9 mouse cellular contexts compared by ENCODE assay signal in genomic region chr5:146644499-146644898, GRCm38 (mm10). TPM values are rescaled to one million over a fixed set of nuclear protein-coding genes. Genes with fewer than 3 reads are reported as not detected.
DNase-seq lines count a peak whose midpoint lies in the region; ATAC-seq and TF ChIP-seq lines count a peak whose summit lies in the region.
"Had no signal": no experiment of that assay in that cellular context is flagged by ENCODE, and none has a peak within 500 bp of the region (broad histone marks: within the 10 kb centered on the region; RNA-seq: fewer than 3 reads in every experiment).

No protein-coding gene starts in this region.

- no peaks in the 10 kb centered on the region for H3K4me1 ChIP-seq in embryonic facial prominence, embryonic 14.5 days (ENCODE audit: control insufficient read depth, insufficient read depth, low read length)
- no peaks in the 10 kb centered on the region for H3K4me1 ChIP-seq in midbrain, postnatal 0 days (ENCODE audit: insufficient read depth, low read length)
- H3K4me1 ChIP-seq: embryonic facial prominence, embryonic 13.5 days had no signal

- no peak overlapping the region for H3K4me3 ChIP-seq in left cerebral cortex, adult 2 months
- no peak overlapping the region for H3K4me3 ChIP-seq in embryonic facial prominence, embryonic 14.5 days (ENCODE audit: low read depth, low read length)
- H3K4me3 ChIP-seq in midbrain, postnatal 0 days (ENCODE audit: low read depth, low read length) = no peak overlapping the region
- H3K4me3 ChIP-seq: embryonic facial prominence, embryonic 13.5 days had no signal

- H3K36me3 ChIP-seq in embryonic facial prominence, embryonic 14.5 days (ENCODE audit: control insufficient read depth, insufficient read depth, low read length) = no peaks in the 10 kb centered on the region
- H3K36me3 ChIP-seq in midbrain, postnatal 0 days (ENCODE audit: insufficient read depth, low read length) = no peaks in the 10 kb centered on the region
- H3K36me3 ChIP-seq: embryonic facial prominence, embryonic 13.5 days had no signal

- no peaks in the 10 kb centered on the region for H3K9me3 ChIP-seq in embryonic facial prominence, embryonic 14.5 days (ENCODE audit: control insufficient read depth, low read length)
- no peaks in the 10 kb centered on the region for H3K9me3 ChIP-seq in midbrain, postnatal 0 days (ENCODE audit: low read length)
- H3K9me3 ChIP-seq: embryonic facial prominence, embryonic 13.5 days had no signal

- H3K27me3 ChIP-seq in embryonic facial prominence, embryonic 14.5 days (replicated peaks; ENCODE audit: control insufficient read depth, insufficient read depth, low read length) = no peaks in the 10 kb centered on the region
- no peaks in the 10 kb centered on the region for H3K27me3 ChIP-seq in midbrain, postnatal 0 days (ENCODE audit: insufficient read depth, low read length)
- H3K27me3 ChIP-seq: embryonic facial prominence, embryonic 13.5 days had no signal

- TF ChIP-seq CTCF in left cerebral cortex, adult 2 months (IDR thresholded peaks at IDR 0.05) = no peak
- no peak for TF ChIP-seq CTCF in midbrain, postnatal 0 days (IDR thresholded peaks at IDR 0.05)

- no peak; the same call in 1 of the 2 replicates for ATAC-seq in embryonic facial prominence, embryonic 14.5 days (ENCODE audit: low read depth)
- ATAC-seq in midbrain, postnatal 0 days (ENCODE audit: low FRiP score) = no peak

- H3K9ac ChIP-seq in embryonic facial prominence, embryonic 14.5 days (ENCODE audit: low read depth, low read length) = no peak overlapping the region
- no peak overlapping the region for H3K9ac ChIP-seq in midbrain, postnatal 0 days (replicated peaks; ENCODE audit: low read length, poor library complexity, severe bottlenecking)
- H3K9ac ChIP-seq: embryonic facial prominence, embryonic 13.5 days had no signal

- DNase-seq in left cerebral cortex, adult 2 months (ENCODE audit: extremely low spot score in 1 of 2, low spot score in 2 of 2) = peak in 1 of 2 experiments; percentile 23
- no peak for DNase-seq in left cerebral cortex, adult 11 months (ENCODE audit: low spot score)
- peak; percentile 76 for DNase-seq in adipocyte (ENCODE audit: low spot score)
- DNase-seq in embryonic facial prominence, embryonic 14.5 days (ENCODE audit: low spot score) = peak; percentile 86
- peak; percentile 44 to 87 for DNase-seq in kidney, postnatal 36 days
- peak; percentile 55 for DNase-seq in midbrain, postnatal 0 days (ENCODE audit: low spot score)
- DNase-seq in urinary bladder, postnatal 36 days (ENCODE audit: low spot score in 2 of 2) = peak; percentile 15 to 26
- no peak for DNase-seq in layer of hippocampus, postnatal 36 days

- intact Hi-C loops in left cerebral cortex, adult 2 months (cut with DNase I) = loop anchor here (2.0 kb wide), 1 partner anchor 60 kb away; the partner anchor contains the start of gene Gpr12

- 2% methylated on average over 4 of the region's 4 CpGs for WGBS in embryonic facial prominence, embryonic 14.5 days
- 11% methylated on average over 4 of the region's 4 CpGs for WGBS in midbrain, postnatal 0 days

- no peak overlapping the region for H3K4me2 ChIP-seq in embryonic facial prominence, embryonic 14.5 days (ENCODE audit: low read depth, low read length)
- H3K4me2 ChIP-seq in midbrain, postnatal 0 days (ENCODE audit: low read depth, low read length, poor library complexity, severe bottlenecking) = no peak overlapping the region
- H3K4me2 ChIP-seq: embryonic facial prominence, embryonic 13.5 days had no signal

- H3K27ac ChIP-seq in left cerebral cortex, adult 2 months = peak overlapping the region; percentile 72
- H3K27ac ChIP-seq in embryonic facial prominence, embryonic 14.5 days (replicated peaks; ENCODE audit: low read depth, low read length) = no peak overlapping the region
- no peak overlapping the region for H3K27ac ChIP-seq in midbrain, postnatal 0 days (ENCODE audit: low read depth, low read length)
- H3K27ac ChIP-seq: embryonic facial prominence, embryonic 13.5 days had no signal

RNA-seq across cellular contexts. Expression of gene Gpr12, which starts 59.5 kb away (rescaled TPM):
- 10 to 100 TPM; 26.7 to 27.7 TPM for total RNA-seq in left cerebral cortex, adult 2 months (2021)
- polyA plus RNA-seq in embryonic facial prominence, embryonic 14.5 days (2014; fragmentation: Nextera tagmentation; extraction: Ambion mirVana) = 0.26 TPM in 1 of 2 replicates, not detected in the other
- 43.4 and 48.0 TPM in 2 replicates for total RNA-seq in midbrain, postnatal 0 days (2014; rRNA removed)
- polyA plus RNA-seq in midbrain, postnatal 0 days (2015; fragmentation: Nextera tagmentation; extraction: Ambion mirVana) = 33.9 and 34.2 TPM in 2 replicates
- total RNA-seq in layer of hippocampus, postnatal 36 days (2021) = 10 to 100 TPM; 37.6 to 38.1 TPM

Comparison
In these comparisons a context has a peak if more than half of its experiments do, and no peak if none do; other contexts are left out.
1. DNase-seq: peak in adipocyte (single experiment), embryonic facial prominence, embryonic 14.5 days (single experiment), kidney, postnatal 36 days (2 of 2), midbrain, postnatal 0 days (single experiment) and urinary bladder, postnatal 36 days (2 of 2); none in left cerebral cortex, adult 11 months (single experiment) and layer of hippocampus, postnatal 36 days (0 of 2).